Mouse (Mus musculus): ENCODE results near the gene Gngt1. TPM values are rescaled to one million over a fixed set of nuclear protein-coding genes. Genes with fewer than 3 reads are reported as not detected.
A peak's percentile ranks its signal among the peaks of the same experiment; 100 is the strongest.

The Gngt1 gene
- 0.06 TPM in 1 of 2 replicates, not detected in the other for polyA plus RNA-seq (2012; ENCODE audit: insufficient read depth, low replicate concordance)

GRCm38 (mm10) chr6:3993492-3993891, at the start of gene Gngt1:
Gene Gngt1, plus strand, starts transcription at chr6:3993792.
- Histone ChIP-seq H3K36me3 (replicated peaks; ENCODE audit: low read length) (no peaks in the 10 kb centered on the region), H3K9me3 (no peaks in the 10 kb centered on the region), H3K4me1 (peaks cover 3% of the 10 kb centered on the region; the same call in 1 of the 2 replicates), H3K27me3 (replicated peaks) (no peaks in the 10 kb centered on the region), H3K4me3 (replicated peaks) (no peak within 1 kb of the TSS)
- no peak for TF ChIP-seq FLI1 (IDR thresholded peaks at IDR 0.05; ENCODE audit: low read length)
- no peak for TF ChIP-seq GATA1 (IDR thresholded peaks at IDR 0.05; ENCODE audit: borderline replicate concordance, low read length)

GRCm38 (mm10) chr6:3954969-3955368, 38.6 kb upstream of the Gngt1 start:
- H3K9me3 ChIP-seq: no peaks in the 10 kb centered on the region

GRCm38 (mm10) chr6:3967676-3968626, 25.6 kb upstream of the Gngt1 start:
- Histone ChIP-seq H3K27me3 (replicated peaks) (peaks cover 9% of the 10 kb centered on the region), H3K4me1 (peaks cover 8% of the 10 kb centered on the region; the same call in 1 of the 2 replicates), H3K36me3 (replicated peaks; ENCODE audit: low read length) (no peaks in the 10 kb centered on the region), H3K4me3 (replicated peaks) (peak overlapping the region; percentile 84), H3K9me3 (peaks cover 6% of the 10 kb centered on the region; the same call in 1 of the 2 replicates)
- TF ChIP-seq FLI1 (IDR thresholded peaks at IDR 0.05; ENCODE audit: low read length) (no peak), GATA1 (IDR thresholded peaks at IDR 0.05; ENCODE audit: borderline replicate concordance, low read length) (no peak)

More at GRCm38 (mm10) chr6:3954969-3955368, 38.6 kb upstream of the Gngt1 start:
- TF ChIP-seq GATA1 (IDR thresholded peaks at IDR 0.05; ENCODE audit: borderline replicate concordance, low read length): no peak
- no peak for TF ChIP-seq FLI1 (IDR thresholded peaks at IDR 0.05; ENCODE audit: low read length)
- no peaks in the 10 kb centered on the region for H3K36me3 ChIP-seq (replicated peaks; ENCODE audit: low read length)
- no peaks in the 10 kb centered on the region for H3K27me3 ChIP-seq (replicated peaks)
- no peak overlapping the region for H3K4me3 ChIP-seq (replicated peaks)
- no peaks in the 10 kb centered on the region for H3K4me1 ChIP-seq

GRCm38 (mm10) chr6:3973679-3974078, 19.9 kb upstream of the Gngt1 start:
- Histone ChIP-seq H3K4me1 (peaks cover 40% of the 10 kb centered on the region), H3K36me3 (replicated peaks; ENCODE audit: low read length) (no peaks in the 10 kb centered on the region), H3K27me3 (replicated peaks) (no peaks in the 10 kb centered on the region), H3K9me3 (no peaks in the 10 kb centered on the region), H3K4me3 (replicated peaks) (no peak overlapping the region)
- no peak for TF ChIP-seq GATA1 (IDR thresholded peaks at IDR 0.05; ENCODE audit: borderline replicate concordance, low read length)
- no peak for TF ChIP-seq FLI1 (IDR thresholded peaks at IDR 0.05; ENCODE audit: low read length)

GRCm38 (mm10) chr6:3982661-3983284, 10.8 kb upstream of the Gngt1 start:
- no peaks in the 10 kb centered on the region for H3K27me3 ChIP-seq (replicated peaks)
- H3K9me3 ChIP-seq: no peaks in the 10 kb centered on the region
- H3K36me3 ChIP-seq (replicated peaks; ENCODE audit: low read length): no peaks in the 10 kb centered on the region
- H3K4me1 ChIP-seq: peaks cover 4% of the 10 kb centered on the region; the same call in 1 of the 2 replicates
- TF ChIP-seq FLI1 (IDR thresholded peaks at IDR 0.05; ENCODE audit: low read length): no peak
- no peak for TF ChIP-seq GATA1 (IDR thresholded peaks at IDR 0.05; ENCODE audit: borderline replicate concordance, low read length)
- H3K4me3 ChIP-seq (replicated peaks): no peak overlapping the region

- Histone ChIP-seq H3K4me3 (replicated peaks) (no peak within 1 kb of the TSS), H3K9me3 (no peaks in the 10 kb centered on the region), H3K4me1 (no peaks in the 10 kb centered on the region), H3K36me3 (replicated peaks; ENCODE audit: low read length) (no peaks in the 10 kb centered on the region), H3K27me3 (replicated peaks) (no peaks in the 10 kb centered on the region)
- TF ChIP-seq GATA1 (IDR thresholded peaks at IDR 0.05; ENCODE audit: borderline replicate concordance, low read length): no peak
- no peak for TF ChIP-seq FLI1 (IDR thresholded peaks at IDR 0.05; ENCODE audit: low read length)
Measured at GRCm38 (mm10) chr6:3988750-3989149, 4.8 kb upstream of the Gngt1 start, which contains the start of gene Tfpi2. Gene Tfpi2, minus strand, starts transcription at chr6:3988919.

- Histone ChIP-seq H3K36me3 (replicated peaks; ENCODE audit: low read length) (no peaks in the 10 kb centered on the region), H3K27me3 (replicated peaks) (no peaks in the 10 kb centered on the region), H3K4me1 (peaks cover 22% of the 10 kb centered on the region), H3K9me3 (no peaks in the 10 kb centered on the region), H3K4me3 (replicated peaks) (no peak overlapping the region)
- TF ChIP-seq GATA1 (IDR thresholded peaks at IDR 0.05; ENCODE audit: borderline replicate concordance, low read length) (no peak), FLI1 (IDR thresholded peaks at IDR 0.05; ENCODE audit: low read length) (no peak)
Measured at GRCm38 (mm10) chr6:3998089-3998488, 4.5 kb downstream of the Gngt1 start.

GRCm38 (mm10) chr6:3999296-3999695, 5.7 kb downstream of the Gngt1 start:
- H3K27me3 ChIP-seq (replicated peaks): no peaks in the 10 kb centered on the region
- H3K36me3 ChIP-seq (replicated peaks; ENCODE audit: low read length): no peaks in the 10 kb centered on the region
- no peak overlapping the region for H3K4me3 ChIP-seq (replicated peaks)
- TF ChIP-seq GATA1 (IDR thresholded peaks at IDR 0.05; ENCODE audit: borderline replicate concordance, low read length): no peak
- TF ChIP-seq FLI1 (IDR thresholded peaks at IDR 0.05; ENCODE audit: low read length): no peak
- H3K4me1 ChIP-seq: peaks cover 27% of the 10 kb centered on the region
- H3K9me3 ChIP-seq: no peaks in the 10 kb centered on the region

GRCm38 (mm10) chr6:4000716-4001115, 7.1 kb downstream of the Gngt1 start:
- no peak for TF ChIP-seq FLI1 (IDR thresholded peaks at IDR 0.05; ENCODE audit: low read length)
- no peak for TF ChIP-seq GATA1 (IDR thresholded peaks at IDR 0.05; ENCODE audit: borderline replicate concordance, low read length)
- no peak overlapping the region for H3K4me3 ChIP-seq (replicated peaks)
- H3K27me3 ChIP-seq (replicated peaks): no peaks in the 10 kb centered on the region
- H3K9me3 ChIP-seq: no peaks in the 10 kb centered on the region
- H3K36me3 ChIP-seq (replicated peaks; ENCODE audit: low read length): no peaks in the 10 kb centered on the region
- peaks cover 31% of the 10 kb centered on the region for H3K4me1 ChIP-seq
